Mouse (Mus musculus) C2C12 (cell line): ENCODE results near the gene Ppil1. TPM values are rescaled to one million over a fixed set of nuclear protein-coding genes. Genes with fewer than 3 reads are reported as not detected.

Experiments used
- H3K27me3 ChIP-seq: one replicate; pipeline ENCODE4 v1.6.1; 2011; ENCODE audit not compliant: control insufficient read depth, insufficient read depth, insufficient read length
- H3K36me3 ChIP-seq: one replicate; pipeline ENCODE4 v1.6.1; 2011; ENCODE audit not compliant: control insufficient read depth, insufficient read depth
- H3K4me3 ChIP-seq: one replicate; pipeline ENCODE4 v1.5.1; 2011; ENCODE audit warnings: mild to moderate bottlenecking, control low read depth; ENCODE audit not compliant: poor library complexity, insufficient read depth, severe bottlenecking
- H3K79me2 ChIP-seq: one replicate; pipeline ENCODE4 v1.6.1; 2011; ENCODE audit not compliant: control insufficient read depth, insufficient read depth
- H3K79me3 ChIP-seq: one replicate; pipeline ENCODE4 v1.6.1; 2011; ENCODE audit warnings: low read depth, control low read depth
- H3ac ChIP-seq: one replicate; pipeline ENCODE3; 2011; ENCODE audit warnings: low read depth; ENCODE audit not compliant: control insufficient read depth, insufficient read length
- CEBPB ChIP-seq: IDR thresholded peaks from one replicate; pipeline ENCODE4 v1.6.1; 2011; ENCODE audit warnings: low read depth, mild to moderate bottlenecking, control low read depth, moderate library complexity
- CTCF ChIP-seq: IDR thresholded peaks from one replicate; pipeline ENCODE4 v1.5.1; 2011; ENCODE audit not compliant: control insufficient read depth, insufficient read depth, insufficient read length
- FOSL1 ChIP-seq: IDR thresholded peaks from one replicate; pipeline ENCODE4 v1.8.0; 2011; ENCODE audit warnings: mild to moderate bottlenecking, low read length; ENCODE audit not compliant: poor library complexity, insufficient read depth, severe bottlenecking
- MAX ChIP-seq: IDR thresholded peaks from one replicate; pipeline ENCODE4 v1.6.1; 2011; ENCODE audit warnings: mild to moderate bottlenecking, control low read depth
- MYOD1 ChIP-seq: IDR thresholded peaks from one replicate; pipeline ENCODE4 v1.6.1; 2011; ENCODE audit warnings: low read depth; ENCODE audit not compliant: control insufficient read depth, insufficient read length
- MYOG ChIP-seq: IDR thresholded peaks from one replicate; pipeline ENCODE4 v1.6.1; 2011; ENCODE audit not compliant: control insufficient read depth, insufficient read length; ENCODE audit errors: extremely low read depth
- USF1 ChIP-seq: IDR thresholded peaks from one replicate; pipeline ENCODE4 v1.6.1; 2011; ENCODE audit warnings: low read depth, mild to moderate bottlenecking, control low read depth, moderate library complexity
- polyA plus RNA-seq: library from polyadenylated mRNA; unstranded; fragments of >200 nt; fragmentation: generic; extraction: Trizol; gene quantifications from one replicate; pipeline ENCODE4 v1.2.1, GENCODE M21; 2012; ENCODE audit warnings: missing spikeins

Gene Ppil1
- polyA plus RNA-seq, 1 experiment = 77.7 TPM

GRCm38 (mm10) chr17:29300926-29301325, 36.9 kb upstream of the Ppil1 start:
- TF ChIP-seq MAX = no peak
- TF ChIP-seq USF1 = no peak
- no peak for TF ChIP-seq CEBPB
- TF ChIP-seq MYOD1 = no peak
- no peak for TF ChIP-seq CTCF
- no peaks in the 10 kb centered on the region for H3K79me3 ChIP-seq
- H3K36me3 ChIP-seq = peaks cover 14% of the 10 kb centered on the region
- H3K79me2 ChIP-seq = no peaks in the 10 kb centered on the region
- H3ac ChIP-seq = no peak overlapping the region
- no peaks in the 10 kb centered on the region for H3K27me3 ChIP-seq
- no peak overlapping the region for H3K4me3 ChIP-seq

- TF ChIP-seq MAX = no peak
- no peak for TF ChIP-seq MYOD1
- TF ChIP-seq MYOG = no peak
- no peak for TF ChIP-seq USF1
- TF ChIP-seq CEBPB = no peak
- TF ChIP-seq CTCF = no peak
- TF ChIP-seq FOSL1 = no peak
Observed at GRCm38 (mm10) chr17:29299282-29299681, 35.3 kb upstream of the Ppil1 start.

GRCm38 (mm10) chr17:29297813-29298212, 33.8 kb upstream of the Ppil1 start:
- H3K27me3 ChIP-seq = no peaks in the 10 kb centered on the region
- TF ChIP-seq USF1 (no peak), CEBPB (no peak), MAX (no peak), MYOG (no peak), CTCF (no peak), FOSL1 (no peak), MYOD1 (no peak)
- H3K36me3 ChIP-seq = peaks cover 22% of the 10 kb centered on the region
- no peak overlapping the region for H3K4me3 ChIP-seq
- H3K79me3 ChIP-seq = no peaks in the 10 kb centered on the region
- H3K79me2 ChIP-seq = no peaks in the 10 kb centered on the region
- no peak overlapping the region for H3ac ChIP-seq

More at GRCm38 (mm10) chr17:29299282-29299681, 35.3 kb upstream of the Ppil1 start:
- H3K79me3 ChIP-seq = no peaks in the 10 kb centered on the region
- H3K36me3 ChIP-seq = peaks cover 18% of the 10 kb centered on the region
- no peaks in the 10 kb centered on the region for H3K27me3 ChIP-seq
- H3K79me2 ChIP-seq = no peaks in the 10 kb centered on the region
- no peak overlapping the region for H3ac ChIP-seq
- H3K4me3 ChIP-seq = no peak overlapping the region

- Histone ChIP-seq H3K79me2 (no peaks in the 10 kb centered on the region), H3K27me3 (no peaks in the 10 kb centered on the region), H3ac (no peak overlapping the region), H3K36me3 (peaks cover 22% of the 10 kb centered on the region), H3K79me3 (no peaks in the 10 kb centered on the region), H3K4me3 (no peak overlapping the region)
- TF ChIP-seq FOSL1 = no peak
- TF ChIP-seq MYOG = no peak
- no peak for TF ChIP-seq CEBPB
- no peak for TF ChIP-seq USF1
- TF ChIP-seq MYOD1 = no peak
- no peak for TF ChIP-seq MAX
- TF ChIP-seq CTCF = no peak
Observed at GRCm38 (mm10) chr17:29297321-29297720, 33.3 kb upstream of the Ppil1 start.

GRCm38 (mm10) chr17:29295835-29296234, 31.8 kb upstream of the Ppil1 start:
- no peak overlapping the region for H3K4me3 ChIP-seq
- H3ac ChIP-seq = no peak overlapping the region
- TF ChIP-seq MYOG (no peak), MYOD1 (no peak), MAX (no peak), FOSL1 (no peak), CEBPB (no peak), USF1 (no peak), CTCF (no peak)
- no peaks in the 10 kb centered on the region for H3K79me2 ChIP-seq
- H3K36me3 ChIP-seq = peaks cover 27% of the 10 kb centered on the region
- no peaks in the 10 kb centered on the region for H3K79me3 ChIP-seq
- H3K27me3 ChIP-seq = no peaks in the 10 kb centered on the region

- no peak for TF ChIP-seq CEBPB
- no peak for TF ChIP-seq FOSL1
- no peak for TF ChIP-seq USF1
- no peak for TF ChIP-seq MYOD1
- TF ChIP-seq CTCF = no peak
- no peak for TF ChIP-seq MAX
- TF ChIP-seq MYOG = no peak
- Histone ChIP-seq H3K79me3 (no peaks in the 10 kb centered on the region), H3K79me2 (no peaks in the 10 kb centered on the region), H3K4me3 (no peak overlapping the region), H3K27me3 (no peaks in the 10 kb centered on the region), H3ac (no peak overlapping the region), H3K36me3 (peaks cover 31% of the 10 kb centered on the region)
Observed at GRCm38 (mm10) chr17:29293807-29294605, 30.0 kb upstream of the Ppil1 start.
